Mouse (Mus musculus) adrenal gland, postnatal 14 days (tissue): ENCODE measurements around the gene Gpx2. TPM values are rescaled to one million over a fixed set of nuclear protein-coding genes. Genes with fewer than 3 reads are reported as not detected.

Experiments used
- DNase-seq: peaks from one replicate; pipeline ENCODE4 v3.0.0; 2021; ENCODE audit warnings: mixed read lengths
- total RNA-seq: library from RNA; stranded (reverse); gene quantifications from 2 replicates; pipeline ENCODE4 v1.2.3, GENCODE M21; 2021

Gpx2 gene
- total RNA-seq, 1 experiment from 2014 or later, result not detected

- DNase-seq, result no peak
These were observed 44.4 kb downstream of the Gpx2 start for GRCm38 (mm10) chr12:76750866-76751459.

Other genes starting within 250 kb of the Gpx2 start
- gene Sptb, start 85.0 kb downstream of the Gpx2 start, total RNA-seq, result 50.1 and 51.5 TPM in 2 replicates
- 74.0 and 75.3 TPM in 2 replicates for gene Churc1, start 30.0 kb downstream of the Gpx2 start, total RNA-seq
- gene Fntb, start 30.0 kb downstream of the Gpx2 start, total RNA-seq, result 16.5 and 22.0 TPM in 2 replicates
- gene Rab15, start 27.4 kb upstream of the Gpx2 start, total RNA-seq, result 1.7 and 4.9 TPM in 2 replicates
- gene Max, start 166.6 kb upstream of the Gpx2 start, total RNA-seq, result 59.9 and 83.1 TPM in 2 replicates